Mouse (Mus musculus) erythroblast, adult 5-6 weeks (primary cell): ENCODE measurements around the gene Ampd1. TPM values are rescaled to one million over a fixed set of nuclear protein-coding genes. Genes with fewer than 3 reads are reported as not detected.
A peak's percentile ranks its signal among the peaks of the same experiment; 100 is the strongest.

Experiments
- ATAC-seq: replicated peaks from 2 replicates; pipeline ENCODE4 v1.8.0; 2016; ENCODE audit warnings: moderate number of reproducible peaks, mild to moderate bottlenecking, moderate TSS enrichment, inconsistent platforms; ENCODE audit not compliant: poor library complexity, low FRiP score, severe bottlenecking
- total RNA-seq, 2 experiments: library from RNA; stranded (forward) in 1 of 2; stranded (reverse) in 1 of 2; fragments of 150-400 nt in 1 of 2; fragments of 200-764, 138-1000 nt in 1 of 2; gene quantifications; 2 replicates each; pipeline versions ENCODE4 v1.2.3 to v1.2.4; 2015 to 2017; ENCODE audit warnings: low replicate concordance in 2 of 2

The Ampd1 gene
- total RNA-seq (2015; ENCODE audit: low replicate concordance), result not detected in 2 replicates
- total RNA-seq (2017; ENCODE audit: low replicate concordance), result 0.26 TPM in 1 of 2 replicates, not detected in the other

DNA sequence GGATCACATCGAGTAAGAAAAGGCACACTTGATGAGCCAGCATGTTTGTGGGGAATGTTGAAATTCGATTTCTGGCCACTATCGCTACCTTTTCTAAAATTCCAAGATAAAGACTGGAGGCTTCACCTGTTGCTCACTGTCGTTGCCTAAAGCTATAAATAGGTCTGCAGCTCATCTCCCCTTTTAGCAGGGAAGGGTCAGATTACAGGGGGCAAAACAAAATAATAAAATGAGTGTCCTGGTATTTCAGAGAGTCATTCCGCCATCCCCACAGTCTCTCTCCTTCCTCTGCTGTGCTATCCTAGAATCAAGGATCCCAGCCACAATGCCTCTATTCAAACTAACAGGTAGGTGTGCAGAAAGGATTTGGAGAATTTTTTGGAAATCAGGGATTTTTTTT, at the start of gene Ampd1:
Gene Ampd1, plus strand, starts transcription at position 244 of the 400 bp plus-strand sequence.
- no peak for ATAC-seq

DNA sequence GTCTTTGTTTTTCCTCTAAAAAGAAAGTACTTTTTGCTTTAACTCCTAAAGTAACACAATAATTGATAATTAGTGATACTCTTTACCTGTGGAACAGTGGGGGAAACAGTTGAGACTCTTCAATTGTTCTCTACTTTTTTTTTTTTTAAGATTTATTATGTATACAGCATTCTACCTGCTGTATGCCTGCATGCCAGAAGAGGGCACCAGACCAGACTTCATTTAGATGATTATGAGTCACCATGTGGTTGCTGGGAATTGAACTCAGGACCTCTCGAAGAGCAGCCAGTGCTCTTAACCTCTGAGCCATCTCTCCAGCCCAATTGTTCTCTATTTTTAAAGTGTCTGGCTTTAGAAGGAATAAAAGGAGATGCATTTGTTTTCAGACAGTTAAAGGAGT, 47.6 kb upstream of the Ampd1 start:
- ATAC-seq, result 0 out of 2 replicates have a peak, but pooled peaks have one; percentile 59

GRCm38 (mm10) chr3:103040285-103040684, 33.5 kb upstream of the Ampd1 start:
- no peak for ATAC-seq

DNA sequence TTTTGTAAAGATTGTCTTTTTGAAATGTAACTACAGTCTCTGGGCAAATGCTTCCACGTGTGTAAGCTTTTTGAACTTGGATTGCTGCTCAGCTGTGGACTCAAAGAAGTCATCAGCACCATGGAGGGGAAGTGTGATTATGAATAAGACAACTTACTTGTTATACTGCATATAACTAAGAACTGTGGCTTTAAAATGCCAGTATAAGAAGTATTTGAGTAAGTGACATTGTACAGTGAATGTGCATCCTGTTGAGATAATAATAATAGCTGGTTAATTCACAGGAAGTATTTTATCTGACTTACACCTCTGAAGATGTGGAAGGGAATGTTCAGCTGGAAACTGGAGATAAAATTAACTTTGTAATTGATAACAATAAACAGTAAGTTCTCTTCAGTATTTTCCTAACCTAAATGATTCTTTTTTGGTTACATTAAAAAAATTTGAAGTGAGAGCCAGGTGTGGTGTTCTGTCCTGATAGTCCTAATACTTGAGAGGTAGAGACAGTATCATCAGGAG, 32.9 kb upstream of the Ampd1 start:
- ATAC-seq, result no peak

DNA sequence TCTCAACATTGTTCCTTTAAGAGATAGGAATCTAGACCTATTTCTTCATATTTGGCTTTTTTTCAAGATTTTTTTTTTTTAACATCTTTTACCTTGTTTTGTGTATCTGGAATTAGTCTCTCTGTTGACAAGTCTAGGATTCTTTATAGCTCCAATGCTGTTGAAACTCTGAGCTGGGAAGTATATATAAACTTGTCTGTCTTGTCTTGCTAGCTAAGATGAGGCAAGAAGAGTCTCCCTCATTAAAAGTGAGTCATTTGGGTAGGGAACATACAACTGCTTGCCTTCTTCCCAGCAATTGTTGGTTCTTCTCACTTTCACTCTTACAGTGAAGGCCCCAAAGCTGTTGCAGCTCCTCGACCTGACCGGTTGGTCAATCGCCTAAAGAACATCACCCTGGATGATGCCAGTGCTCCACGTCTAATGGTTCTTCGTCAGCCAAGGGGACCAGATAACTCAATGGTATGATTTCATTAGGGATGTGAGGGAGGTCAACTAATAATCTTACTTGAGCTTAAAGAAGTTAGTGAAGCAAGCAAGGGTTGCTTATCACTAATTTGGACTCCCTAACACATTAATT, 17.7 kb upstream of the Ampd1 start:
- no peak for ATAC-seq

- no peak for ATAC-seq
These were observed 16.1 kb upstream of the Ampd1 start for GRCm38 (mm10) chr3:103057752-103058151.

DNA sequence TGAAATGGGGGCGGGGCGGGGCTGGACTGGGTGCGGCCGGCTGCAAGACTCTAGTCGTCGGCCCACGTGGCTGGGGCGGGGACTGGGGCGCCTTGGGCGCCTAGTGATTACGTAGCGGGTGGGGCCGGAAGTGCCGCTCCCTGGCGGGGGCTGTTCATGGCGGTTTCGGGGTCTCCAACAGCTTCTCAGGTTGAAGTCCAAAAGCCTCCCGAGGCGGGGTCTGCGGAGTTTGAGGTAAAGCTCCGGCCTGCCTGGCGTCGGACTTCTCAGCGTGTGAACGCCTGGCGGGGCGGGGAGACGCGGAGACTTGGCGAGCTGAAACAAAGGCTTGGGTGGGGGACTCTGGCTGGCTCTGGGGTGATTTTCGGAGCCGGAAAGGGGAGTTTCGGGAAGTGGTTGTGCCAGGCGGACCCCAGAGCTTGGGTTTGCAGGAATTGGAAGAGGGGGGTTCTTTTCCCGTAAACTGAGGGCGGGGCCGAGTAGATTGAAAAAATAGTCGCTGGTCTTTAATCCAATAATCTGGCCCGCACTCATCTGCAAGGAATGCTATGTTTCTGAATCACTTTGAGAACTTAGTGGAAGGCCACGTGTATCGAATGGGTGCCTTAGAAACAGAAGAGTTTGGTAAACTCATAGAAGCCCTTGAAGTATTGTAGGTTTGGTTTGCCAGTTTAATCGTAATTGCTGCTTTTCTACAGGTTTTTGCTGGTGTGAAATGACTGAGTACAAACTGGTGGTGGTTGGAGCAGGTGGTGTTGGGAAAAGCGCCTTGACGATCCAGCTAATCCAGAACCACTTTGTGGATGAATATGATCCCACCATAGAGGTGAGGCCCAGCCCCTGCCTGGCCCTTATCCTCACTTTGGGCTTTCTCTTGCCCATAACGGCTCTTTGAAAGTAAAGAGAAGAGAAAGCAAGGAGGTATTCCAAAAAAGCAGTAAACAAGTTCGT, 15.3 kb upstream of the Ampd1 start, which contains the start of gene Nras:
Gene Nras, plus strand, starts transcription at position 79 of the 951 bp plus-strand sequence.
- peak; percentile 100 for ATAC-seq

DNA sequence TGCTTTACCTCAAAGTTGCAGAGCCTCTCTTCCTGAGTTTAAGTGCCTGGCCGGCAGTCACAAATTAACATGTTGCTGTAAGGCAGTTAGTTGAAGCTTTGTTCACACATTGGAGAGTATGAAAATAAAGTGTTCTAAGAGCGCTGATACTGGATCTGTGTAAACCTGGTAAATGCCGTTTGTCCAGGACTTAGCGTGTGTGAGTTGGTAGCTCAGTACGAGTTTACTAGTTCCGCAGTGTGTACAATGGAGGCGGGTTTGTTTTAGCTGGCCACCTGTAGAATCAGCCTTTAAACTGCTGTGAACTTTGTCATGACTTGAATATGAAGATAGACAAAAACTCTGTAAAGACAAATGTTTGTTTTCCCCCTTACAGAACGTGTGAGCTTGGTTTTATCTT, 6.9 kb upstream of the Ampd1 start:
- ATAC-seq, result no peak

DNA sequence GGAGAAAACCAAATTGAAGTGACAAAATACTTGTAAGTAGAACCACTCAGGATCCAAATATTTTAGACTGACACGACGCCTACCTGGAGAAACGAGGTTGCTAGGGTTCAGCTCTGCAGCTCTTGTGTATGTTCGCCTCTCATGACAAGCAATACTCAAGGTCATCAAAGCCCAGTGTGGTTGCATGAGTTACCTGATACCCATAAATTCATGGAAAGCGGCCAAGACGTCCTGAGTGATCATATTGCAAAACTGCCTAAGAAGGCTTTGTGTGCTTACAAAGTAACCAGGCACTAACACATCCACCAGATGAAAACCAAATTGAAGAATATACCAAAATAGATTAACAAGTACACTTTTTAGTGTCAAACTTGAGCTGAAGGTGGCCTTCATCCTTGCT, 4.8 kb upstream of the Ampd1 start:
- ATAC-seq, result no peak

- ATAC-seq, result no peak
These were observed 2.1 kb downstream of the Ampd1 start for GRCm38 (mm10) chr3:103075871-103076270.

GRCm38 (mm10) chr3:103076476-103076875, 2.7 kb downstream of the Ampd1 start:
- no peak for ATAC-seq

DNA sequence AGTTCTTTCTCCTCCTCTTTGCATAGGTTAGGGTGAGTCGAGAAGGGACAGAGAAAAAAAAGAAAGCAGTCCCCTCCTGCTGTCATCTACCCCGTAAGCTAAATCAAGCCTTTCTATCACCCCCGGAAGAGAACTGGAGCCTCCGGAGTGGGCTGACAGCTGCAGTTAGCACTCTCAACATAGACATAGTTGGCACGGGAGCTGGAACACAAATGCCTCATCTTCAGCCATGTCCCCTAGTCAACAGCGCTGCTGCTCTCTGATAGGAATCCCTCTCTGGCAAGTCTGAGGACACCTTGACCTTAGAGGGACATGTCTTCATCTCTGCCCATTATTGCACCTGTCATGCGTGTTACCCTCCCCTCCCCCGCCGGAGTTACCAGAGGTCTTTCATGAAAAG, 5.5 kb downstream of the Ampd1 start:
- ATAC-seq, result no peak

GRCm38 (mm10) chr3:103081051-103081450, 7.2 kb downstream of the Ampd1 start:
- ATAC-seq, result no peak

DNA sequence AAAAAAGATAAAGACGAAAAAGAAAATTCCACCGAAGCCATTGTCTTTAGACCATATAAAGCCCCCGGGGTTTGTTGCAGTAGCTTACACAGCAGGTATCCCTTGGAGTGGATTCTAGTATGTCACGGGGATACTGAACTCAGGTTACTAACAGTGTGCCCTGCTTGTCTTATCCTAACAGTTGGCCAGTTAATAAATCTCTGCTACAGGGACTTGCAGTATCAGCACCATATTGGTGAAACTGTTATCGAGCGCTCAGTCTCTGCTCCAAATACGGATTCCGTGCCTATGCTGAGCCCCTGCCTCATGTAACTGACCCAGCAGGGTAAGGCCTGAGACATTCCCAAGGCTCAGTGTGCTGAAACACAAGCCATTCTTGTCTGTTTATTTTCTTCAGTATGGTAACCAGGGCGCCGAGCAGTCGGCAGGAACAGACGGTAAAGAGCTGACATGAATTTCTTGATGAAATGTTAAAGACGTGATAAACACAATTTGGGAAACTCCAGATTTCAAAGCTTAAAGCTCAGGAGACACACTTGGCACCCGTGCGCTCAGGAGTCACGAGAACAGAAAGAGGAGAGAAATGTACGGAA, 8.1 kb downstream of the Ampd1 start:
- ATAC-seq, result no peak

- ATAC-seq, result no peak
These were observed 8.9 kb downstream of the Ampd1 start for GRCm38 (mm10) chr3:103082761-103083160.

DNA sequence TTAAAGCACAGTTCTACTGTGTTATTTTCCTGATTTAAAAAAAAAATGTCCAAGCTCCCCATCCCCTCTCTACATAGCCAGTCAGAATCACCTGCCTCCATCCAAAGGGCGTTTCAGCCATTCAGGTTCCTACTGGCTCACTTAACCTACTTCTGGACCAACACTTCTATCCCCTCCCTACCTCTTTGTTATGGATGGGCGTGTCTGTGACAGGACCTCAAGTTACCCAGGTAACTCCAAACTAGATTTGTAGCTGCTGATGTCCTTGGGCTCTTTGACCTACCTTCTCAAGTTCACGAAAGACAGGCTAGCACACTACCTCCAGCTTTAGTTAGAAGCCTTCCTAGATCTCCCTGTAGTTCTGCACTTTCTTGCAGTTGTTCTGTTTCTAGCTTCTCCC, 12.2 kb downstream of the Ampd1 start:
- ATAC-seq, result no peak

- ATAC-seq, result no peak
These were observed 17.9 kb downstream of the Ampd1 start for GRCm38 (mm10) chr3:103091753-103092152.

- no peak for ATAC-seq
These were observed 24.8 kb downstream of the Ampd1 start for GRCm38 (mm10) chr3:103098662-103099061.

DNA sequence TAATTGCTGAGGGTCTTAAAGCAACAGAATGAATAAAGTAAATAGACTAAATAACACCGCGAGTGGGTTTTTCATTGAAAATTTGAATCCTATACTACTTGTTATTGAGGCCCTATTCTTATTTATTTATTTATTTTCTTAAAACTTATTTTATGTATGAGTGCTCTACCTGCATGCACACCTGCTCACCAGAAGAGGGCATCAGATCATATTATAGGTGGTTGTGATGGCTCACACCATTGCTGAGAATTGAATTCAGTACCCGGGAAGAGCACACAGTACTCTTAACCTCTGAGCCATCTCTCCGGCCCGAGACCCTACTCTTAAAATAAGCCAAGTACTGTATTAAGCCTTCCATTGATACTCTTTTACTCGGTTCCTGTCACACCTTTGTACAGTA, 25.9 kb downstream of the Ampd1 start:
- no peak for ATAC-seq

DNA sequence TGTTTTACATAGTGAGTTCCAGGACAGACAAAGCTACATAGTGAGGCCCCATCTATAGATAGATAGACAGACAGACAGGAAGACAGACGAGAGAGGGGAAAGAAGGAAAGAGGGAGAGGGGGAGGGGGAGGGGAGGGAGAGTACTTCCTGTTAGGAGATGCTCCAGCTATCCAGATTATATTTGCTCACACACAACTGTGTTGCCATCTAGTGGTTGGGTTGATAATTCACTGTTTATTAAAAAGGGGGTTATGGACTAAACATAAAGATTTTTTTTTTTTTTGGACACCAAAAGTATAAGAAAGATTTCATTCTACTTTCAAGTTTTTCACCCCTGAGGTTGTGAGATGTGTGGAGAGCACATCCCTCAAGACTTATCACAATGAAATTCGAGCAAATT, 26.9 kb downstream of the Ampd1 start:
- ATAC-seq, result no peak
